Mouse (Mus musculus) liver, embryonic 15.5 days (tissue): ENCODE results near the gene Drg1. TPM values are rescaled to one million over a fixed set of nuclear protein-coding genes. Genes with fewer than 3 reads are reported as not detected.

Experiments
- ATAC-seq: fragments of 200-750 bp; cut with Nextera tagmentation; 2 replicates; pipeline ENCODE4 v1.8.0; 2017; ENCODE audit warnings: moderate number of reproducible peaks, mild to moderate bottlenecking, moderate library complexity; ENCODE audit not compliant: insufficient read depth
- H3K27ac ChIP-seq: fragments of 300-500 bp; sonication (generic); replicated peaks from 2 replicates; pipeline ENCODE4 v1.5.1; 2015; ENCODE audit warnings: mild to moderate bottlenecking, inconsistent platforms
- H3K27me3 ChIP-seq: fragments of 300-500 bp; sonication (generic); 2 replicates; pipeline ENCODE4 v1.6.1; 2015; ENCODE audit warnings: mild to moderate bottlenecking, inconsistent platforms
- H3K36me3 ChIP-seq: fragments of 300-500 bp; sonication (generic); replicated peaks from 2 replicates; pipeline ENCODE4 v1.6.1; 2015; ENCODE audit warnings: moderate library complexity, mild to moderate bottlenecking, inconsistent platforms
- H3K4me1 ChIP-seq: fragments of 300-500 bp; sonication (generic); replicated peaks from 2 replicates; pipeline ENCODE4 v1.6.1; 2015; ENCODE audit warnings: inconsistent platforms
- H3K4me2 ChIP-seq: fragments of 300-500 bp; sonication (generic); 2 replicates; pipeline ENCODE4 v1.6.1; 2015; ENCODE audit warnings: moderate library complexity, mild to moderate bottlenecking, inconsistent platforms
- H3K4me3 ChIP-seq: fragments of 300-500 bp; sonication (generic); replicated peaks from 2 replicates; pipeline ENCODE4 v1.5.1; 2015; ENCODE audit warnings: mild to moderate bottlenecking, inconsistent platforms
- H3K9ac ChIP-seq: fragments of 300-500 bp; sonication (generic); 2 replicates; pipeline ENCODE4 v1.6.1; 2015; ENCODE audit warnings: moderate library complexity, mild to moderate bottlenecking, inconsistent platforms
- H3K9me3 ChIP-seq: fragments of 300-500 bp; sonication (generic); replicated peaks from 2 replicates; pipeline ENCODE4 v1.6.1; 2016; ENCODE audit warnings: inconsistent platforms
- WGBS: fragments of 180-500 bp; shearing (Covaris S2); methylation state at CpG from one replicate; pipeline ENCODE4 v1.1.7; 2015; ENCODE audit warnings: mixed read lengths; ENCODE audit not compliant: insufficient replicate concordance; 5-methylcytosine and 5-hydroxymethylcytosine counted together
- polyA plus RNA-seq: library from polyadenylated mRNA; unstranded; fragments of >200 nt; fragmentation: Nextera tagmentation; extraction: Ambion mirVana; gene quantifications from 2 replicates; pipeline ENCODE4 v1.2.1, GENCODE M21; 2015

Gene Drg1
- polyA plus RNA-seq, 1 experiment from 2014 or later: 108 TPM

- Histone ChIP-seq H3K9me3 (no peaks in the 10 kb centered on the region), H3K36me3 (peaks cover 12% of the 10 kb centered on the region), H3K27me3 (peaks cover 21% of the 10 kb centered on the region), H3K4me2 (peak overlapping the region; percentile 100), H3K4me3 (peak overlapping the region; percentile 94), H3K4me1 (peaks cover 67% of the 10 kb centered on the region), H3K27ac (peak overlapping the region; percentile 93), H3K9ac (peak overlapping the region; percentile 81)
- 0% methylated on average over 34 of the region's 40 CpGs for WGBS
- ATAC-seq: peak; percentile 52
These were observed 23.1 kb upstream of the Drg1 start for GRCm38 (mm10) chr11:3289302-3289802.

DNA sequence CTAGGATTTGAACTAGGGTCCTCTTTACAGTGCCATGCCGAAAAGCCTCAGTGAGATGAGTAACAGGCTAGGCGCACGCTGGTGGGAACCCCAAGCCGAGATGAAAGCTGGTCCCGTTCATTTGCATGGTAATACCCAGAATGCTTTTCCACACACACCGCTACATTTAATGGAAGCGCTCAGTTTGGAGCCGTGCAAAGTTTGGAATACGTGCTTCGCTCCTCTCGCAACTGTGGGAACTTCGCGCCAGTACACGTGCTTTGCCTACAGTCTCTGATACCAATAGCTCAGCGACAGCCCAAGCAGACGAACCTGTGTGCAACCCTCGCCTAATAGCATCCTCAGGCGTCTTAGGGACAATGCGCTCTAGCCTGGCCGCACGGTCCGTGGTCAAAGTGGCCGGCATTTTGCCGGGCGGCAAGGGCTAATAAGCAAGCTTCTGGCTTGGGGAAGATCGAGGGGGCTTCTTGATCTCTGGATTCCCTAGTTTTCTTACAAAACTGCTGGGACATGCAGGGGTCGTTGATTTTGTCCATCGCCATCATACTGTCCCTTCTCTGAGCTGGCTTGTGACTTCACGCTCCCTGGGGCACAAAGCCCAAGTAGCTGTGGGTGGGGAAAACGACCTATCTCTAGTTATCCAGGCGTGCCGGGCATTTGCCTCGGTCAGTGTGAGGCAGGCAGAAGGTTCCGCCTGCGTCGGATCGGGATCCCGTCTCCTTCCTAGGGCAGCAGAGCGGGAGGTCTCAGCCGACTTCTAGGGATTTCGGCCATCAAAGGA, 22.5 kb upstream of the Drg1 start, which contains the start of gene Patz1:
Gene Patz1 (plus strand): TSS at position 354 of the 781 bp plus-strand sequence.
- peak within 1 kb of the TSS; percentile 81 for H3K9ac ChIP-seq
- peak within 1 kb of the TSS; percentile 100 for H3K4me2 ChIP-seq
- peaks cover 21% of the 10 kb centered on the region for H3K27me3 ChIP-seq
- H3K9me3 ChIP-seq: no peaks in the 10 kb centered on the region
- peak within 1 kb of the TSS; percentile 93 for H3K27ac ChIP-seq
- H3K36me3 ChIP-seq: peaks cover 6% of the 10 kb centered on the region
- WGBS: under 1% methylated on average over 41 of the region's 41 CpGs
- H3K4me3 ChIP-seq: peak within 1 kb of the TSS; percentile 94
- peak; percentile 26 for ATAC-seq
- peaks cover 61% of the 10 kb centered on the region for H3K4me1 ChIP-seq

DNA sequence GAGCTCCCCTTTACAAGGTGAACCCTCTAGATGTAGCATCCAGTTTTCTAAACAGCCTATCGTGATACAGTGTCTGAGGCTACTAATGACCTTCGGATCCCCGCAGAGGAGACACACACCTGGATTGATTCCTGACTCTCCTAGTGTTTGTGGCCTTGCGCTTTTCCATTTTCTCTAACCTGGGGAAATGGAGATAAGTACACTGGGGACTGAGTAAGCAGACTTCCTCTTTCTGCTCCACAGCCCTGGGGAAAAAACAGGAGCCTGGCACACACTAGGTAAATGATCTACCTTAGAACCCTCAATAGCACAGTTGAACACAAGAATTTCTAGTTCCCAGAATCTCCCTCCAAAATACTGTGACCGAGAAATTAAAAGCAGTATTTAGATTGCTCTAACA, 21.7 kb upstream of the Drg1 start:
- H3K4me2 ChIP-seq: peak overlapping the region; percentile 100
- H3K9me3 ChIP-seq: no peaks in the 10 kb centered on the region
- WGBS: 46% methylated on average over 5 of the region's 5 CpGs
- H3K4me3 ChIP-seq: no peak overlapping the region
- H3K27me3 ChIP-seq: peaks cover 21% of the 10 kb centered on the region
- no peaks in the 10 kb centered on the region for H3K36me3 ChIP-seq
- H3K4me1 ChIP-seq: peaks cover 53% of the 10 kb centered on the region
- H3K9ac ChIP-seq: 0 out of 2 replicates have a peak overlapping the region, but pooled peaks have one; percentile 81
- no peak overlapping the region for H3K27ac ChIP-seq
- ATAC-seq: no peak

- peaks cover 21% of the 10 kb centered on the region for H3K27me3 ChIP-seq
- no peaks in the 10 kb centered on the region for H3K9me3 ChIP-seq
- no peak overlapping the region for H3K27ac ChIP-seq
- H3K4me2 ChIP-seq: no peak overlapping the region
- H3K4me1 ChIP-seq: peaks cover 45% of the 10 kb centered on the region
- no peak overlapping the region for H3K9ac ChIP-seq
- H3K4me3 ChIP-seq: no peak overlapping the region
- no peak for ATAC-seq
- H3K36me3 ChIP-seq: no peaks in the 10 kb centered on the region
- 72% methylated on average over 6 of the region's 6 CpGs for WGBS
These were observed 20.9 kb upstream of the Drg1 start for GRCm38 (mm10) chr11:3287131-3287530.

- H3K9me3 ChIP-seq: no peaks in the 10 kb centered on the region
- 70% methylated on average over 3 of the region's 3 CpGs for WGBS
- no peaks in the 10 kb centered on the region for H3K36me3 ChIP-seq
- H3K27me3 ChIP-seq: peaks cover 21% of the 10 kb centered on the region
- no peak overlapping the region for H3K27ac ChIP-seq
- H3K9ac ChIP-seq: no peak overlapping the region
- H3K4me3 ChIP-seq: no peak overlapping the region
- no peak for ATAC-seq
- H3K4me1 ChIP-seq: peaks cover 33% of the 10 kb centered on the region
- H3K4me2 ChIP-seq: no peak overlapping the region
These were observed 19.7 kb upstream of the Drg1 start for GRCm38 (mm10) chr11:3285940-3286339.

GRCm38 (mm10) chr11:3283645-3284044, 17.4 kb upstream of the Drg1 start:
- 81% methylated on average over 6 of the region's 6 CpGs for WGBS
- H3K36me3 ChIP-seq: no peaks in the 10 kb centered on the region
- ATAC-seq: no peak

DNA sequence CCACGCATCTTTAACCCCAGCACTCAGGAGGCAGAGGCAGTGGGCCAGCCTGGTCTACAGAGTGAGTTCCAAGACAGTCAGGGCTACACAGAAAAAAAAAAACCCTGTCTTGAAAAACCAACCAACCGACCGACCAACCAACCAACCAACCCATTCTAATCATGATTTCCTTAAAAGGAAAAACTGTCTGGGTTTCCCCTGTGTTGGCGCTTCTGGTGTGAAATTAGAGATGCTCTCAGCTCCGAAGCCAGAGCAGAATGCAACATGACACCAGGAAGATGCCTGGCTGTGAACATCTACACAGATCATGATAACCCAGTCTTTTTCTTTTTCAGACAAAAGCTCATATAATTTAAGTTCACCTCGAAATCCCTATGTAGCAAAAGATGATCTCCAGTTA, 16.7 kb upstream of the Drg1 start:
- no peak overlapping the region for H3K9ac ChIP-seq
- H3K27ac ChIP-seq: no peak overlapping the region
- no peak overlapping the region for H3K4me2 ChIP-seq
- no peaks in the 10 kb centered on the region for H3K36me3 ChIP-seq
- no peak for ATAC-seq
- H3K4me3 ChIP-seq: no peak overlapping the region
- WGBS: 75% methylated on average over 6 of the region's 6 CpGs
- H3K4me1 ChIP-seq: peaks cover 6% of the 10 kb centered on the region
- no peaks in the 10 kb centered on the region for H3K9me3 ChIP-seq
- peaks cover 8% of the 10 kb centered on the region; the same call in 1 of the 2 replicates for H3K27me3 ChIP-seq

More at GRCm38 (mm10) chr11:3283645-3284044, 17.4 kb upstream of the Drg1 start:
- H3K27ac ChIP-seq: no peak overlapping the region
- H3K9me3 ChIP-seq: no peaks in the 10 kb centered on the region
- H3K4me1 ChIP-seq: peaks cover 13% of the 10 kb centered on the region
- H3K4me2 ChIP-seq: no peak overlapping the region
- H3K9ac ChIP-seq: no peak overlapping the region
- H3K27me3 ChIP-seq: peaks cover 15% of the 10 kb centered on the region
- H3K4me3 ChIP-seq: no peak overlapping the region

GRCm38 (mm10) chr11:3279729-3280128, 13.5 kb upstream of the Drg1 start:
- Histone ChIP-seq H3K27me3 (no peaks in the 10 kb centered on the region), H3K4me3 (no peak overlapping the region), H3K4me2 (no peak overlapping the region), H3K9me3 (no peaks in the 10 kb centered on the region), H3K4me1 (no peaks in the 10 kb centered on the region), H3K27ac (no peak overlapping the region), H3K9ac (no peak overlapping the region), H3K36me3 (no peaks in the 10 kb centered on the region)
- WGBS: 36% methylated on average over 2 of the region's 2 CpGs
- no peak for ATAC-seq

GRCm38 (mm10) chr11:3278351-3278750, 12.1 kb upstream of the Drg1 start:
- H3K4me3 ChIP-seq: no peak overlapping the region
- no peaks in the 10 kb centered on the region for H3K27me3 ChIP-seq
- H3K4me2 ChIP-seq: no peak overlapping the region
- 59% methylated on average over 5 of the region's 5 CpGs for WGBS
- H3K27ac ChIP-seq: no peak overlapping the region
- no peaks in the 10 kb centered on the region for H3K9me3 ChIP-seq
- no peaks in the 10 kb centered on the region for H3K36me3 ChIP-seq
- no peak overlapping the region for H3K9ac ChIP-seq
- ATAC-seq: no peak
- H3K4me1 ChIP-seq: no peaks in the 10 kb centered on the region

DNA sequence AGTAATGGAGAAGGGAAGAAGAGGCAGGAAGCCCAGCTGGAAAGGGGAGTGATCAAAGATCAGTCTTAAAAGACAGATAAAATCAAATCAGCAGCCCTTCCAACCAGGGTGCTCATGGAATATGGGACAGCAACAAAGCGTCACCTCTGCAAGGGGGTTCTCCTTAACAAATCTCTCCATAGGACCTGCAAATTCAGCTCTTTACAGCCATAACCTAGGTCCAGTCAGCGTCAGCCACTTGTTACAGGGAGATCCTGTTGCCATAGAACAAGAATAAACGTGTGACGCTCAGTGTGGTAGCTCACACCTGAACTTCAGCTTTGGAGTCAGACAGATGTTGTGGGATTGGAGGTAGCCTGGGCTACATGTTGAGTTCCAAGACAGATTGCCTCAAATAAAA, 3.0 kb upstream of the Drg1 start:
- peaks cover 2% of the 10 kb centered on the region; the same call in 1 of the 2 replicates for H3K36me3 ChIP-seq
- no peaks in the 10 kb centered on the region for H3K9me3 ChIP-seq
- peaks cover 24% of the 10 kb centered on the region for H3K4me1 ChIP-seq
- no peaks in the 10 kb centered on the region for H3K27me3 ChIP-seq
- ATAC-seq: no peak
- no peak overlapping the region for H3K9ac ChIP-seq
- H3K4me3 ChIP-seq: no peak overlapping the region
- H3K4me2 ChIP-seq: no peak overlapping the region
- 55% methylated on average over 4 of the region's 4 CpGs for WGBS
- no peak overlapping the region for H3K27ac ChIP-seq

DNA sequence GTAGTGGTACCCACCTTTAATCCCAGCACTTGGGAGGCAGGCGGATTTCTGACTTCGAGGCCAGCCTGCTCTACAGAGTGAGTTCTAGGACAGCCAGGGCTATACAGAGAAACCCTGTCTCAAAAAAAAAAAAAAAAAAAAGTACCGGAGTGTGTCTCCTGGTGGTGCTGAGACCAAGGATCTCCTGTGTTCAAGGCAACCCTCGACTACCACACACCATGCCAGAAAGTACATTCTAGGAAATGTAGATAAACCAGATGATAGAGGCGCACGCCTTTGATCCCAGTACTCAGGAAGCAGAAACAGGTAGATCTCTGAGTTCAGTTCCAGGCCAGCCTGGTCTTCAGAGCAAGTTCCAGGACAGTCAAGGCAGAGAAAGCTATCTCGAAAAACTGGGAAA, 918 bp upstream of the Drg1 start:
- ATAC-seq: no peak
- Histone ChIP-seq H3K27me3 (no peaks in the 10 kb centered on the region), H3K27ac (peak overlapping the region; percentile 78; the same call in 1 of the 2 replicates), H3K36me3 (peaks cover 22% of the 10 kb centered on the region), H3K9ac (peak overlapping the region; percentile 90), H3K4me2 (peak overlapping the region; percentile 75), H3K4me1 (peaks cover 35% of the 10 kb centered on the region), H3K9me3 (no peaks in the 10 kb centered on the region), H3K4me3 (peak overlapping the region; percentile 79)
- WGBS: 26% methylated on average over 7 of the region's 7 CpGs
